Mouse (Mus musculus) liver, adult 2 months (tissue): ENCODE results near the gene Supt5.
A peak's percentile ranks its signal among the peaks of the same experiment; 100 is the strongest.

Experiments used
- CTCF ChIP-seq: fragments of 200-500 bp; IDR thresholded peaks from 2 replicates; pipeline ENCODE4 v1.5.1; 2011; ENCODE audit warnings: low read depth, low read length, control low read depth
- POLR2A ChIP-seq: fragments of 200-500 bp; IDR thresholded peaks from 2 replicates; pipeline ENCODE4 v1.6.1; 2011; ENCODE audit warnings: low read length, control low read depth; ENCODE audit not compliant: insufficient read depth; ENCODE audit errors: extremely low read depth

DNA sequence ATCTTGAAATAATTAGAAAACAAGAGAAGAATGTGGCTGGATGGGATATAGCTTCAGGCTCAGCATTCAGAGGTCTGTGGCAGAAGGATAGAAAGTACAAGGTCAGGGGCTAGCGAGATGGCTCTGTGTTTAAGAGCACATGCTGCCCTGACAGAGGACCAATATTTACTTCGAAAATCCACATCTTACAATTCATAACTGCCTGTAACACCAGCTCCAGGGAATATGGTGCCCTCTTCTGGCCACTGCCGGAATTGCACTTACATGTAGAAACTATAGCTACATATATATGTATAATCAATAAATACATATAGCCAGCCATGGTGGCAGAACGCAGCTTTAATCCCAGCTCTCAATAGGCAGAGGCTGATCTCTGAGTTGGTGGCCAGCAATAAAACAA is 6.1 kb upstream of the Supt5 start:
- peak; percentile 64 for TF ChIP-seq CTCF
- no peak for TF ChIP-seq POLR2A
